Mouse (Mus musculus): ENCODE results near the gene Cdk14.

DNA sequence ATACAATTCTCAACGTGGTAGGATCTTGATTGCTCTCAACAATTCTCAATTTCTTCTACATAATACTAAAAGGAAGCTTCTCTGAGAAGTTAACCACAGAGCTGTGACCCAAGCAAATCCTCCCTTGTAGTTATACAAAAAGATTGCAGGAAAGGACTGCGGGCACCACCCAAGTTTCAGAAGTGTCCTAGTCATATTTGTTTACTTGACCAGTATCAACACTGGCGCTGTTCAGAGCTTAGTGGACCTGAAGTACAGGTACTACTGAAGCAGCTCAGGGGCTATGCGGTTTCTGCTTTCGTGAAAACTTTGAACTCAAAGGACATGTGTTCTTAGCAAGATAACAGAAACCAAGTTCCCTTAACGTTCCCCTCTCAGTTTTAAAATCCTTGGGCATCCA is 172.4 kb downstream of the Cdk14 start:
- TF ChIP-seq POLR2A (IDR thresholded peaks at IDR 0.05; ENCODE audit: control insufficient read depth, low read depth, low read length): no peak
- TF ChIP-seq CTCF (IDR thresholded peaks at IDR 0.05; ENCODE audit: control insufficient read depth, insufficient read depth, insufficient replicate concordance, low read depth, low read length): no peak

Measured in testis, adult 2 months (tissue).